Mouse (Mus musculus) lung, postnatal 0 days (tissue): Measurements from ENCODE around the gene Polr3h.

ENCODE experiments used
- CTCF ChIP-seq: IDR thresholded peaks from 2 replicates; pipeline ENCODE4 v1.5.1; 2016; ENCODE audit warnings: antibody characterized with exemption, mild to moderate bottlenecking
- EP300 ChIP-seq: IDR thresholded peaks from 2 replicates; pipeline ENCODE4 v1.6.1; 2016; ENCODE audit warnings: antibody characterized with exemption, mild to moderate bottlenecking, control low read depth

DNA sequence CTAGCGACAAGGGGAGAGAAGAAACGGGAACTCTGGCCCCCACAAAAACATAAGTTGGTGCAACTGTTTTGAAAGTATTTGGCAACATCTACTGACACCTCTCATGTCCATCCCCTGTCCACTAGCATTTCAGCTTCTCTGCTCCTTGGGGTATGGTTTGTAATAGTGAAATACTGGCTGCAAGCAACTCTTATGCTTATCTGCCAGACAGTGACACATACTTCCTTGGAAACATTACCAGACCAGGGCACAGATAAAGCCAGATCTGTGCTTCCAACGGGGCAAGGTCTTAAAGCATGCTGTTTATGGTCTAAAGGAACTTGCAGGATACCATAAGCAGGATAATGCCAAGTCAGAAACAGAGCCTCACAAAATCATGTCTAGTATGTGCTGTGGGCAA lies 32.9 kb upstream of the Polr3h start:
- TF ChIP-seq CTCF (no peak), EP300 (no peak)
